Mouse (Mus musculus) cerebellum, adult 18-20 months (tissue): ENCODE results near the gene Zfp472.
"Not testable (repeated sequence)": the region's sequence is repeated elsewhere in the genome, so short reads cannot be mapped to it uniquely, and the experiment has no call there.

Experiments
- DNase-seq, 2 experiments: peaks; one replicate each; pipeline ENCODE4 v3.0.0; 2021

Zfp472 gene

DNA sequence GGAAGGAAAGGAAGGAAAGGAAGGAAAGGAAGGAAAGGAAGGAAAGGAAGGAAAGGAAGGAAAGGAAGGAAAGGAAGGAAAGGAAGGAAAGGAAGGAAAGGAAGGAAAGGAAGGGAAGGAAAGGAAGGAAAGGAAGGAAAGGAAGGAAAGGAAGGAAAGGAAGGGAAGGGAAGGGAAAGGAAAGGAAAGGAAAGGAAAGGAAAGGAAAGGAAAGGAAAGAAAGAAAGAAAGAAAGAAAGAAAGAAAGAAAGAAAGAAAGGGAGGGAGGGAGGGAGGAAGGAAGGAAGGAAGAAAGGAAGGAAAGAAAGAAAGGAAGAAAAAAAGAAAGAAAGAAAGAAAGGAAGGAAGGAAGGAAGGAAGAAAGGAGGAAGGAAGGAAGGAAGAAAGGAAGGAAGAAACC is 54.8 kb downstream of the Zfp472 start:
- DNase-seq: not testable (repeated sequence)
